Mouse (Mus musculus): ENCODE measurements around the gene C1qb. TPM values are rescaled to one million over a fixed set of nuclear protein-coding genes. Genes with fewer than 3 reads are reported as not detected.

The C1qb gene
- total RNA-seq, 2 experiments from 2014 or later = 8.4 to 18.3 TPM

DNA sequence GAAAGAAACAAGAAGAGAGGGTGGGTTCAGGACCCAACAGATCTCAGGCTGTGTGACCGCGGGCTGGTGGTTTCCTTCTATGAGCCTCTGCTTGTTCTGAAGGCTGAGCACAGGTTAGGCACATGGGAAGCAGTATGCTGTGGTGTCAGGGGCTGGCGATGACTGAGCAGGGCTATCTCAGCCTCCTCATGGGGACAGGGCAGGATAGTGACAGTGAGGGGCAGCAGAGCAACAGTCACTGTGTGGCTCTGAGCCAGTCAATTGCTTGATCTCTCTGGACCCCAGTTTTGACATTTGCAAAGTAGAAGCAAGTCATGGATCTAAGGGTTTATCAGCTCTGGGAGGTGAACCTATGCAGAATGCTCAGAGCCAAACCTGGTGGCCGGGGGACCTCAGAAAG lies 5.1 kb upstream of the C1qb start:
- TF ChIP-seq CTCF (IDR thresholded peaks at IDR 0.05) = no peak
- DNase-seq = no peak
- peak overlapping the region; percentile 52 for H3K4me3 ChIP-seq
- intact Hi-C loops (cut with DNase I) = no loop called here
- peak overlapping the region; percentile 62 for H3K27ac ChIP-seq

DNA sequence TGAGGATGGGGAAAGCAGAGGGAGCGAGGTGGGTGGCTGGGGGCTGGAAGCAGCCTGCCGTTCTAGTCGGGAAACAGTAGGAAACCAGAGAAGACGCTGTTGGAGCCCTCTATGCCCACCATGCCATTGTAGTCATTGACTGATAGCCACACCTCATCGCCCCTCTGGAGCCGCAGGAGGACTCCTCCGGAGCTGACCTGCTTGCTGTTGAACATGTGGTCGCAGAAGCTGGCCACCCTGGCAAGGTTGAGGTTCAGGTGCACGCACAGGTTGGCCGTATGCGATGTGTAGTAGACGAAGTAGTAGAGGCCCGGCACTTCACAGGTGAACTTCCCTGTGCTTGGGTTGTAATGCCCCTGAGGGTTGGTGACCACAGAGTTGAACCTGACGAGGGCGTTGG lies 4.0 kb upstream of the C1qb start:
- intact Hi-C loops (cut with DNase I) = no loop called here
- Histone ChIP-seq H3K27ac (peak overlapping the region; percentile 62; the same call in 1 of the 2 replicates), H3K4me3 (peak overlapping the region; percentile 52)
- TF ChIP-seq CTCF (IDR thresholded peaks at IDR 0.05) = no peak
- DNase-seq = no peak

DNA sequence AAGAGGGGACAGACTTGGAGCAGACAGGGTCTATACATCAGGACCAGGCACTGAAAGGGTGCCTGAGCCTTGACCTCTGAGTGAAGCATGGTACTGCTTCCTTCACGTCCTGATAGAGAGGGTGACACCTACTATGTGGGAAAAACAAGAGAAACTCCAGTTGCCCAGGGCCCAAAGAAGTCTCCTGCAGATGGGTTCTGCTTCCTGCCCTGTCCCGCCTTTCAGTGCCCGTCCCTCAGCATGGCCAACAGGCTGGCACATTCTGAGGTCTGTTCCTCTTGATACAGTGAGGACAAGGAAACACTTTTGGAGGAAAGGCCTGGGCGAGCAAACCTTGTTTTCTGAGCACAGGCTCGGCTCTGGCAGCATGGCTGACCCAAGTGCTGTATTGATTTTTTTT lies 1.7 kb upstream of the C1qb start:
- no peak for TF ChIP-seq CTCF (IDR thresholded peaks at IDR 0.05)

DNA sequence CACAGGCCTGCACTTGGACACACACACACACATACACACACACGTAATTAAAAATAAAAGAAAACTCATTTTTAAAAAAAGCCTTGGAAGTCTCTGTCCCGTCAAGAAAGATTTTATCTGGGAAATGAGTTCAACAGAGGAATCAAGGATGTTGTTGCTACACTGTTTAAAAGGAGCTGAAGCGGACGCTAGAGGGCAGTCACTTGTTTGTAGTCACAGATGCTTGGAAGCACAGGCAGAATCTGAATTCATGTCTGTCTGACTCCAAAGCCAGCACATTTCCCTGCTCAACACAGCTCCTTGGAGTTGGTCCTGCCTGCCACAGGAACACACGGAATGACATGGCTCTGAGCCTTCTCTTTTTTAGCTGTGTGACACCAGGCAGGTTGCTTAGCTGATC lies 7.4 kb downstream of the C1qb start:
- no peak overlapping the region for H3K27ac ChIP-seq
- intact Hi-C loops (cut with DNase I) = no loop called here
- no peak overlapping the region for H3K4me3 ChIP-seq
- DNase-seq = no peak
- TF ChIP-seq CTCF (IDR thresholded peaks at IDR 0.05) = peak; percentile 33; the same call in 1 of the 2 replicates

More for the DNA sequence above, 1.7 kb upstream of the C1qb start:
- intact Hi-C loops (cut with DNase I) = no loop called here
- H3K4me3 ChIP-seq = no peak overlapping the region
- H3K27ac ChIP-seq = no peak overlapping the region
- no peak for DNase-seq

DNA sequence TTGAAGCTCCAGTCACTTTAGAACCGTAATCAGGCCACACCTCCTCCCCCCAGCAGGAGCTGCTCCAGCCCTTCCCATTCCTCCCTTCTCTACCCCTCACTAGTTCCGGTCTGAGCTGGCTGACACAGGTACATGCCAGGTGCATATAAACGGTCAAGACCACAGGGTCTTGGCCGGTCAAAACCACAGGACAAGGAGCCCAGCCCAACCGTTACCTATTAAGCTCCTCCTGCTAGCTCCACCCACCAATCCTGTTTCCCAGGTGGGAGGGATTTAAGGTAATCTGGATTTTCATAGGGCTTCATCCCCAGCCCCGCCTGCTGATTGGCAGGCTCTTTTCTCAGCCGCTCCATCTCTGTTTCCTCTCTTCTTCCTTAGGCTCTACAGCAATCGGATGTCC lies 7.8 kb downstream of the C1qb start:
- no peak for TF ChIP-seq CTCF (IDR thresholded peaks at IDR 0.05)
- H3K4me3 ChIP-seq = no peak overlapping the region
- intact Hi-C loops (cut with DNase I) = no loop called here
- no peak for DNase-seq
- no peak overlapping the region for H3K27ac ChIP-seq

DNA sequence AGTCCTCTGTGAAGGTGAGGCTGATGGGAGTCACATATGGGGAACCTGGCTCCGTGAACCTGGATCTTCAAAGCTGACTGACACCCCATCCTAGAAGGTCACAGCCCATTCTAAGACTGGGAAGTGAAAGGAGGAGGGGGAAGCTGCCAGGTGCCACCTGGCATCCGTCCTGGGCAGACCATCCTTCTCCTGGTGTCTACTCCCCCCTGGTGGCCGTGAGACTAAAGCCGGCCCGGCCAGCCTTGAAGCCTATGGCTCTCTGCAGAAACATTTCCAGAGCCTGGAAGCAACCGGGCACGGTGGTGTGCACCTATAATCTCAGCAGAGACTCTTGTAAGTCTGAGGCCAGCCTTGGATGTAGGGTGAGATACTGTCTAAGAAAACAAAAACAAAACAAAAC lies 9.0 kb downstream of the C1qb start:
- no peak overlapping the region for H3K4me3 ChIP-seq
- no peak for DNase-seq
- H3K27ac ChIP-seq = no peak overlapping the region
- intact Hi-C loops (cut with DNase I) = no loop called here
- TF ChIP-seq CTCF (IDR thresholded peaks at IDR 0.05) = peak; percentile 41; the same call in 1 of the 2 replicates

DNA sequence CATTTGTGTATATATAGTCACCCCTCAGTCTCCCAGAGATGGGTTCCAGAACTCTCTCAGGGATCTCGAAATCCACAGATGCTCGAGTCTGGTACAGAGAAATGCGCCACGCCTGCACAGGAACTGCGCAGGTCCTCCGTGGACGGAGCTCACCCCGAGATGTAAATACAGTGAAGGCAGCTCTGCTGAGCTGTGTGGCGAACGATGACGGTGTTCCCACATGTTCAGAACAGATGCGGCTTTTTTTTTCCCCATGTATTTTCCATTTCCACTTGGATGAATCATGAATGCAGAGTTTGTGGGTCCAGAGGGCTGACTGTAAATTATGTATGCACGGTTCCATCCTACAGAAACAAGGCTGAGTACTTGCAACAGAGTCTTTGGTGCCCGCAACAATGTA lies 11.0 kb downstream of the C1qb start:
- Histone ChIP-seq H3K4me3 (no peak overlapping the region), H3K27ac (no peak overlapping the region)
- DNase-seq = no peak
- intact Hi-C loops (cut with DNase I) = no loop called here
- TF ChIP-seq CTCF (IDR thresholded peaks at IDR 0.05) = no peak

DNA sequence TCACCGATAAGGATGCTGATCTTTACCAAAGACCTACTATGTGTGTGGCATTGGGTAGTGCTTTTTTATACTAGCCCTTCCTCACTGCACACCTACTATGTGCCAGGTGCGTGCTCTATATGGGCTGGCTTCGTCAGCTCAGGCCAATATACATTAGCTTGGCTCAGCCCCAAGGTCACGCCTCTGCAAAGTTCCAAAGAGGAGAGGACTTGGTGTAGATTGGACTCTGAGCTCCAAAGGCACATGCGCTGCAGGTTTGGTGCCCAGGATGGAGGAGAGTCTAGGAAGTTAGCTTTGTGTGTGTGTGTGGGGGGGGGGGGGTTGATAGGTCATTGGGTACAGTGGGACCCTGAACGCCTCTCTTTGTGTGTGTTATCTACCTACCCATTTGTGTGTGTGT lies 17.6 kb downstream of the C1qb start:
- no peak for TF ChIP-seq CTCF (IDR thresholded peaks at IDR 0.05)
- Histone ChIP-seq H3K27ac (no peak overlapping the region), H3K4me3 (no peak overlapping the region)
- intact Hi-C loops (cut with DNase I) = no loop called here
- no peak for DNase-seq

DNA sequence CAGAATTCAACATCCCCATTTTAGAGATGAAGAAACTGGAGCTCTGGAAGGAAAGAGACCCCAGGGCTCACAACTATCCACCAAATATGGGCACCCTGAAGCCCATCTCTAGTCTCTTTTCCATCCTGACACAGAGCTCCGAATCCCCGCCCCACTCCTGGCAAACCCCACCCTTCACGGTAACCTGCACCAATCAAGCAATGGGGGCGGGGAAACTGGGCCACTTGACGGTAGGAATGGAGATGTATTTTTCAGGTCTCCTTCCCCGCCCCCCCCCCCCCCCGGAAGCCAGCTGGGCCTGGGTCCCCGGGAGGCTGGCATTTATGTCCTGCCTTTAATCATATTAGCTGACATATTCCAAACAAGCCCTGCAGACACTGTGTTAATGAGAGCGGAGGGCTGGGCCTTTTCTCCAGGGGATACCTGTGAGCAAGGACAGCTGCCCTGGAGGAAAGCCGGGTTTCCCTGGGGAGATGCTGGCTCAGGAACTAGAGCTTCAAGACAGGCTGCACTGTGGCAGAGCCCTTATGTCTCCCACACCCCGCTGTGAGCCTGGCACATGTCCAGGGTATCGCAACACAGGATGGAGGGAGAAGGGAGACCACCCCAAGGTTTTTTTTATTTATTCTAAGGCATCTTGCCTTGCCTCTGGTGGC lies 18.2 kb downstream of the C1qb start:
- no peak for DNase-seq
- Histone ChIP-seq H3K27ac (no peak overlapping the region), H3K4me3 (no peak overlapping the region)
- TF ChIP-seq CTCF (IDR thresholded peaks at IDR 0.05) = no peak
- intact Hi-C loops (cut with DNase I) = no loop called here

DNA sequence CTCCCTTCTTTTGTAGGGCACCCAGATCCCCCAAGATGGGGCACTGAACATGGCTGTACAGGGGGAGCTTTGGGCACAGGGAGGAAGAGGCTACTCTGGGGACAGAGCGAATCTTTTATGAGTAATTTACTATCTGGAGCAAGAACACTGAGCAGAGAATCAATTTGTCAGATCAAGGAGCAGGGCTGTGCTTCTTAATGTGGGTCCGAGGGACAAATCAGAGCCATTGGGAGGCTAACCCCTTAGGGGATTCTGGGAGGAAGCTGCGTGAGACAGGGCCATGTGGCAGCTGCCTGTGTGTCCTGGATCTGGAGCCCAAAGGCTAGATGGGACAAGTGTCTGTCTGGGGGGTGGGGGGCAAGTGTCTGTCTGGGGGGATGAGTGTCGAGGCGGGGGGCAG lies 20.5 kb downstream of the C1qb start:
- no peak overlapping the region for H3K27ac ChIP-seq
- H3K4me3 ChIP-seq = no peak overlapping the region
- no peak for DNase-seq
- intact Hi-C loops (cut with DNase I) = no loop called here
- TF ChIP-seq CTCF (IDR thresholded peaks at IDR 0.05) = no peak

DNA sequence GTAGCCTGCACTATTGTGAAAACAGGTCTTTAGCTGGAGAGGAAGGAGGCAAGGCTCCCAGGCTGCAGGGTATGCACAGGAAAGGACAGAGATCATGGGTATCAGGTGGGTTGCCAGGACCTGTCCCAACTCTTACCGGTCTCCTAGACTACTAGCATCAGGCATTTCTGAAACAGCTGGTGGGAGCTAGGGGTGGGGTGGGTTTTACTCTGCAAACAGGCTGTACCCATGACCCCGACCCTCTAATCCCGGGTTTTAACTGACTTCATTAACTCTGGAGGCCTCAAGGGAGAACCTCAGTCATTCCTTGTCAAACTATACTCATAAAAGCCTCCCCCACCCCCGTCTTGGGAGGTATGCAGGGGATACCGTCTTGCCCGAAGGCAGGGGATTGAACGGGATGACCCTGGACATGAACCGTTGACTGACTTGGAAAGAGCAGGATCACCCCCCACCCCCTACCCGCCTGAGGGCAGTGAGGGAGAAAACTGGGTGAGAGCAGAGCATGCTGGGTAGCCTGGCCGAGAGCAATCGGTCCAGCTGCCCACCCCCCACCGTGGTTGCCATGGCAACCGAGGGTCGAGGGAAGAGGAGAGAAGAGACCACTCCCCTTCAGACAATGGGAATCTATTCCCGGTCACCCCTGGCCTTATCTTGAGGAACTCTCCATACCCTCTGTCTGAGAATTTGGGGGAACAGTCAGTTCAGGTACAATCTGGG lies 21.1 kb downstream of the C1qb start:
- intact Hi-C loops (cut with DNase I) = no loop called here
- DNase-seq = no peak
- no peak overlapping the region for H3K4me3 ChIP-seq
- no peak overlapping the region for H3K27ac ChIP-seq
- TF ChIP-seq CTCF (IDR thresholded peaks at IDR 0.05) = no peak

DNA sequence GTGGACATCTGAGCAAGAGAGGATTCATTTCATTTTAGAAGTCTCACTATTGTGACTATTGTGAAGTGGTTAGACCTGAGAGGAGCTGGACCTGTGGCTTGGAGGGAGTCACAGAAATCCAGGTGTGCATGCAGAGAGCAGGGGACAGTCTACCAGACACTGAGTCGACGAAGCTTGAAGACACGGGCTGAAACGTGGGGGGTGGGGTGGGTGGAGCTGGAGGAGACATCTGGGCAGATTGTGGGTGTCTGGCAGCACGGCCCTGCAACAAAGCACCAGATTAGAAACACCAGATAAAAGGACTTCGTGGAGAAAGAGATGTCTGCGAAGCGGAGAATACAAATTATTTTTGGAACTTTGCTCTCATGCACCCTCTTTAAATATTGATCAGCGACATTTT lies 22.5 kb downstream of the C1qb start:
- DNase-seq = no peak
- intact Hi-C loops (cut with DNase I) = no loop called here
- Histone ChIP-seq H3K4me3 (no peak overlapping the region), H3K27ac (no peak overlapping the region)
- TF ChIP-seq CTCF (IDR thresholded peaks at IDR 0.05) = no peak

DNA sequence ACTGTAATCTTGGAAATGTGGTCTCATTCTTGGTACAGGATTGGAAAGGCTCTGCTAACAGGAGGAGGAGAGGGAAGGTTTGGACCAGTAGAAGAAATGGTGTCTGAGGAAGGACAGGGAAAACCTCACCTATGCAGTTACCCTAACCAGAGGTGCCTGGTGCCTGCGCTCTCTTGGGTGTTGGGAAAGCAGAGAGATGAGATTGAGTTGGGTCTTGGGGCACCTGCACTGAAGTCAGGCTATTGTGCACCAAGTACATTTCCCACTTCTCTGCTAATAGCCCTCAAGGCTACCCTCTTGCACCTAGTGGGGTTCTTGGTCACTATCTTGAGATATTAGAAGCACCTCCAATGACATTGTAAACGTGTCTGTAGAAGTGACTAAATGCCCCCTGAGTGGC lies 23.6 kb downstream of the C1qb start:
- Histone ChIP-seq H3K4me3 (no peak overlapping the region), H3K27ac (no peak overlapping the region)
- DNase-seq = no peak
- intact Hi-C loops (cut with DNase I) = no loop called here
- no peak for TF ChIP-seq CTCF (IDR thresholded peaks at IDR 0.05)

DNA sequence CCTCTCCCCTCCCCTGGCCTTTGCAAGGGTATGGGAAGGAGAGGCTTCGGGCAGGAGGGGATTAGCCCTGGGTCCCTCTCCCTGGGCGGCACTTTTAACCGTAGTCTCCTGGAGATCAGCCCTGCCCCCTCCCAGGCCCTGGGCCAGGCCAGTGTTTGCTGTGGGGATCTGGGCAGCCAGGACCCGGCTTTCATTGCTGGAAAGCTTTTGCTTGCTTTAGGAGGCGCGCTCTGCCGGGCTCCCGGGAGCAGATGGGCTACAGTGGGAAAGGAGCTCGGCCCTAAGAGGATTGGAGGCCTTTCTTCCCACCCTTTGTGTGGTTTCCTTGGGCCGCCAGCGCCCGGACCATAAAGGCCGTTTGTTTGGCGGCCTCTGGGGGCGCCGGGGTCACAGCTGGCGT lies 24.2 kb downstream of the C1qb start:
- Histone ChIP-seq H3K27ac (no peak overlapping the region), H3K4me3 (no peak overlapping the region)
- no peak for TF ChIP-seq CTCF (IDR thresholded peaks at IDR 0.05)
- intact Hi-C loops (cut with DNase I) = no loop called here
- no peak for DNase-seq
